Mouse (Mus musculus) megakaryocyte progenitor cell, adult 5-6 weeks (primary cell): ENCODE measurements around the gene C2cd4b. TPM values are rescaled to one million over a fixed set of nuclear protein-coding genes. Genes with fewer than 3 reads are reported as not detected.
A peak's percentile ranks its signal among the peaks of the same experiment; 100 is the strongest.

Experiments used
- ATAC-seq: replicated peaks from 2 replicates; pipeline ENCODE4 v1.8.0; 2016; ENCODE audit warnings: mild to moderate bottlenecking, moderate TSS enrichment, inconsistent platforms; ENCODE audit not compliant: poor library complexity
- total RNA-seq, 2 experiments: library from RNA; stranded (forward) in 1 of 2; stranded (reverse) in 1 of 2; fragments of 157-497, 149-512 nt in 1 of 2; fragments of 200-1000 nt in 1 of 2; gene quantifications; 2 replicates each; pipeline versions ENCODE4 v1.2.3 to v1.2.4; 2015 to 2017

C2cd4b gene
- total RNA-seq (2015) = not detected in 2 replicates
- not detected in 2 replicates for total RNA-seq (2017)

GRCm38 (mm10) chr9:67759163-67759955 lies at the start of gene C2cd4b:
TSS of gene C2cd4b (plus strand) at chr9:67759437.
- ATAC-seq = no peak

GRCm38 (mm10) chr9:67711051-67711877 lies 48.0 kb upstream of the C2cd4b start:
- ATAC-seq = peak; percentile 65

DNA sequence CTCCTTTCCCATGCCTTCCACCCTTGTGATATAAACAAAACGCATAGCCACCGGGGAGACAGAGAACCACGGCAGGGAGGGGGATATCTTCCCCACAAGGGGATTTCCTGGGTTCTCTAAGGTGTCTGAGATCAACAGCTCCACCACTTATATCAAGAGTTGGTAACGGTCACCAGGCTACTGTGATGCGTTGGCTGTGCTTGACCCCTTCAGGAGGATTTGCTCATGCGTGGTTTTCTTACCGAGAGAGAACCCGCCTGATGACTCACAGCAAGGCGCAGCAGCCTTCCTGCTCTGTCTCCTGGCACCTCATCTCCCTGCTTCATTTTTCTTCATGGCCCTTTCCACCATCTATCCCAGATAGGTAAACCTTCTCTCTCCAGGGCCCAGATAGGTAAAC lies 47.1 kb upstream of the C2cd4b start:
- no peak for ATAC-seq

DNA sequence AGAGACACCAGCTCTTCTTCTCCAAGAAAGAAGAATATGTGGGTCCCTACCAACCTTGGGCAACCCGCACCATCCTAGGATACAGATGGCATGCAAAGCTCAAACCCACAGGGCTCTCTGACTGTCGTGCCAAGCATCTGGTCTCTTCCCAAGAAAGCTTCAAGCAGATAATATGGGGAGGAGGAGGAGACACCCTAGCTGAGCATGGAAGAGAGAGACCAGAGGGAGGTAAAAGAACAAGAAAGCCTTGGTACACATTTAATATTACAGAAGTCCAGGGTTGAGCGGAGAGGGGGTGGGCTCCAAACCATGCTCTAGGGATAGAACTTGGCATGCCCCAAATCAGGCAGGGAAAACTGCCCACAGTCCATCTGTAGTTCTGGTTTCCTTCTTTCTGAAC lies 42.2 kb upstream of the C2cd4b start:
- no peak for ATAC-seq

- ATAC-seq = no peak
Observed at GRCm38 (mm10) chr9:67718596-67718995, 40.6 kb upstream of the C2cd4b start.

- ATAC-seq = no peak
Observed at GRCm38 (mm10) chr9:67720150-67720549, 39.1 kb upstream of the C2cd4b start.

- ATAC-seq = peak; percentile 75
Observed at GRCm38 (mm10) chr9:67722378-67722777, 36.9 kb upstream of the C2cd4b start.

DNA sequence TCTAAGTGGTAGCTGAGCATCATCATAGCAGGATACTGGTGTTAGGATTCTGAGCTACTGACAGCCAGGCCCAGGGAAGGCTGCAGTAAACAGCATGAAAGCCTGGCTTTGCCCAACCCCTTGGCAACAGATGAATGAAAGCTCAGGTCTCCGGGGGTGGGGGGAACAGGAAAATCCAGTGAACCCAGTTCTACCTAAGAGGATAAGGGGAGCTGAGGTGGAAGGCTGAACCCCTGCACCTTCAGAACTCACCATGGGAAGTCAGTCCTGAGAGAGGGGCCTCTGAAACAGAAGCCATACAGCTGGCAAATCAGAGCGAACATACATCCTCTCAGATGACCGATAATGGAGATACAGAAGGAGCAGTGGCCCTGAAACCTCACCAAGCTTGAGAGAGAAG lies 34.0 kb upstream of the C2cd4b start:
- no peak for ATAC-seq

DNA sequence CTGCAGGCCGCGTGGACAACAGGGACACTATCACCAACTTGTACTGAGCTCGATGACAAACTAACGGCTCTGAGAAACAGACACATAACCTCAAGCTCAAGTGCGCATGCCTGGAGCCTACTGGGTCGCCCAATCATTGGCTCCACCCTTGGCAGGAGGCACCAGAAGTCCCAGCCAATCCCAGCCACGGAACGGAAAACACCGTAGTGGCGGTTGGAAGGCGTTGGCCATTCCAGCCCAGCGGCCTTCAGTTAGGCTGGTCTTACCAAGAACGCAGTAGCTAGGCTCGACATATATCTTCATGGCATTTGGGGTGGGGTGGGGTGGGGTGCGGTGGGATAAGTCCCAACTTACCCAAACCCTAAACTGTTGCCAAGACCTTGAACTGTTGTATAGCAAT lies 25.5 kb upstream of the C2cd4b start:
- no peak for ATAC-seq

DNA sequence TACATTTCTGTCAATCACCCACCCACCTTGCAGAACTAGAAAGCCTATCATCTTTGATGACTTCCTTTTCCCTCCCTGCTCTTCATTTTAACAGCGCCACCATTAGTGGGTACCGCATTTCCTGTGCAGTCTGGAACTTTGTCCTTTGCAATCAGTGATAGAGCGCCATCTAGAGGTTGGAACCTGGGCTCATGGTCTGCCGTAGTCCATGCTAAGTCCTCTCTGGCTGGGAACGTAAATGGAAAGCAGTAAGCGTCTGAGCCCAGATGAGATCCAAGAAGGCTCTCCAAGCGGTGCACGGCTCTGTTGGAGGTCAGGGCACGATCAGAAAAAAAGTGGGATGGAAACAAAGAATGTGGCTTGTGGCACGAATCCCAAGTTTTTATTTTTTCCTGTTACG lies 23.8 kb upstream of the C2cd4b start:
- peak; percentile 63; the same call in 1 of the 2 replicates for ATAC-seq

DNA sequence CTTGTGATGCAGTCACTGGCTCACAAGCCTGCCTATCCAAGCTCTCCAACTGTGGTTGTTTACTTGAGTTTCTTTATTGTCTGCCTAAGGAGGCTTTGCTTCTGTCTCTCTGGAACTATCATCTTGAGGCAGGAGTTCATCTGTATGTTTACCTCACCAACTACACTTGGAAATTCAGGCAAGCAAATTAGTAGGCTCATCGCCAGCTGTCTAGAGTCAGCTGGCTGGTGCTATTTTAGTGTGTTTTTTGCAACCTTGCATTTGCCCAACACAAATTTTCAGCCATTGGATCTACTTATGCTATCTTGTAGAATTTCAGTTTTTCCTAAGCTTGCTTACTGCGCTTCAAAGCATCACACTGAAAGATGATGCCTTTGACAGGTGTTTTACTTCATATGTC lies 18.0 kb upstream of the C2cd4b start:
- no peak for ATAC-seq

DNA sequence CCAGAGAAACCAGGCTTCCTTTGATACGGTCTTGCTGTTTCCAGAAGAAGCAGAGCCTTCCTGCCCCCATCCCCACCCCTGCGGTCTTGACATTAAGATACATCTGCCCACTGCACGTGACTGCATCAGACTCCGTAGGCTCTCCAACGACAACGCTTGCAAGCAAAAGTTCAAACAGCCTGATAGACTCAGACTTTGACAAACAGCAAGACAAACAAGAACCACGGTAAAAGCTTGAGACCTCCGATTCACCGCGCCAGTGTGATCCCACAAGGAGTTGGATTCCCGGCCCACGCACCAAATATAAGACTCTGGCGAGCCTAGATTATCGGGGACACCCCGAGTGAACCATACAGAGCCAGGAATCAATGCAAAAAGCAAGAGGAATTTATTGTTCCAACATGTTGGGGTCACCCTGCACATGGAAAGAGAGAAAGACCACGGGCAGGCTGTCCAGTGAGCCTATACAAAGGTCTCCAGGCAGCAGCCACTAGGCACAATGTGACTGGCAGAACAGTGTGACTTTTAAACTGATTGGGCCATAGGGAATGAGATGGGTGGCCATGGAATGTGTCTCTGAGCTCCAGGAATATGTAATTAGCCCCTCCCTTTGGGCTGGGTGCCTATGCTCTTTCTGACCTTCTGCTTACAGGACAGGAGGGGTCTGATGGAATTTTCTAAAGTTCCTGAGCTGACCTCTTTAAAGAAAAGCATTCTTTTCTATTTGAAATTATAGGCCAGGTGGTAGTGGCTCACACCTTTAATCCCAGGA lies 5.6 kb upstream of the C2cd4b start:
- ATAC-seq = no peak

DNA sequence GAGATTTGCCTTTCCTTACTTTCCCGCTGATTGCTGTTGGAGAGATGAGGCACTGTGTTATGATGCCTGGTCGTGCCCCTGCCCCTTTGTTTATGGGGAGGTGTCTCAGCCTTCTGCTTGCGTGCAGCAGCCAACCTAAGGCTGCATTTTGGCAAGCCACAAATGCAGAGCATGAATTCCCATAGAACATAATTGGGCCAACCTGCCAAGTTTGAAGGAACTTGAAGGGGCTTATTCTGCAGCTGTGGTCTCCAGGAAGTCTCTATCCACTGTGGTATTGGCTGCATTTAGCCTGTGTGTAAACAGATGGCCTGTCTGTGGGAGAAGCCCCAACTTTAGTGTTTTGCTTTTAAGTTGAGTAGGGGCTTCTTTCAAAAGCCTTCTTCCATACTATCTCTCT lies 4.5 kb upstream of the C2cd4b start:
- ATAC-seq = no peak

GRCm38 (mm10) chr9:67758686-67759085 lies 551 bp upstream of the C2cd4b start:
- peak; percentile 66 for ATAC-seq

DNA sequence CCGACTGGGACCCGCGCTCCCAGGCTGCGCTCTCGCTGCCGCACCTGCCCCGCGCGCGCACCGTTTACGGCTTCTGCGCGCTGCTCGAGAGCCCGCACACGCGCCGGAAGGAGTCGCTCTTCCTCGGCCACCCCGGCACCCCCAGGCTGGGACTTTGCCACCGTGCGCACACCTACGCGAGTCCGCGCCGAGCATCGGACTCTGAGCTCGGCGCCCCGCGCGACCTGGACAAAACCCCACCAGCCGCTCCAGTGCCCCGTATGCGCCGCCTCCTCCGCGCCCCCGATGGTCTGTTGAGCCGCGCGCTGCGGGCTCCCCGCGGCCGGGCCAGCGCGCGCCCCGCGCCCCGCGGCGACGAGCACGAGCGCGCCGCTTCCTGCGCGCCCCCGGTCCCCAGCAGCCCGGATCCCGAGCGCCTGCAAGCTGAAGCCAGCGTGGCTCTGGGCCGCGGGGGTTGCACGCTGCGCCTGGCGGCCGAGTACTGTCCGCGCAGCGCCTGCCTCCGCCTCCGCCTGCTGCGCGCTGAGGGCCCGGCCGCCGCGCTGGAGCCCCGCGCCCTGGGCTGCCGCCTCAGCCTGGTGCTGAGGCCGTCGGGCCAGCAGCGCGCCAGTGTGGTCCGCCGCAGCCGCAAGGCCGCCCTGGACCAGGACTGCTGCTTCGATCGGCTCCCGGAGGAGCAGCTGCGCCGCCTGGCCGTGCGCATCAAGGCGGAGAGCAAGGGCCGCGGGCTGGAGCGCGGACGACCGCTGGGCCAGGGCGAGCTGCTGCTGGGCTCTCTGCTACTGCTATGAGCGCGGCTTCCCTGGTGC lies 923 bp downstream of the C2cd4b start:
- ATAC-seq = peak; percentile 44; the same call in 1 of the 2 replicates

DNA sequence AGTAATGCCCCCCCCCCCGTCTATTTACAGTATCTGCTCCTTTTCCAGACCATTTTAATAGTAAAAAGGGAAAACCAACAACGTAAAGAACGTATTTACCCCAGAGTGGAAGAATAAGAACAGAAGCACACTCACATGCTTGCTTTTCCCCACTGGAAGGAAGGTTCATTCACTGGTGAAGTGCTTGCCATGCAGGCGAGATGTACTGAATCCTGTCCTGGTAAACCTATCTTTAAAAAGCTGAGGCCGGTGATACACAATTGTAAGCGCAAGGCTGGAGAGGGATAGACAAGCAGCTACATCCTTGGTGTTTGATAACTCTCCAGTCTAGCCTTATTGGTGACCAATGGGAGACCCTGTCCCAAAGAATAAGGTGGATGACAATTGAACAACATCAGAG lies 1.8 kb downstream of the C2cd4b start:
- no peak for ATAC-seq

DNA sequence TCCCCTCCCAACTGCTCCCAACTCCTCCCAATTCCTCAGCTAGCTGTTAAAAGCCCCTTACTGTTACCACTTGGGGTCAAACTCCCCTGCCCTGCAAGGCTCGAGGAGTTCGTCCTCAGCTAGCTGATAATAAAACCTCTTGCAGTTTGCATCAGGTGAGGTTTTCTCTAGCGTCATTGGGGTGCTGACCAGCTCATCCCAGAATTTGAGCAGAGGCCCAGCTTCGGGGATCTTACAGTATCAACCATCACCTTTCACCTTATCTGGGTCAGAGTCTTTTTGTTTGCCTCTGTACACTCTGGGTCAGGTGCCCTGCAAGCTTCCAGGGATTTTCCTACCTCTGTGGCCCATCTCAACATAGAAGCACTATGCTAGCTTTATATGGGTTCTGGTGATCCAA lies 4.1 kb downstream of the C2cd4b start:
- ATAC-seq = no peak

DNA sequence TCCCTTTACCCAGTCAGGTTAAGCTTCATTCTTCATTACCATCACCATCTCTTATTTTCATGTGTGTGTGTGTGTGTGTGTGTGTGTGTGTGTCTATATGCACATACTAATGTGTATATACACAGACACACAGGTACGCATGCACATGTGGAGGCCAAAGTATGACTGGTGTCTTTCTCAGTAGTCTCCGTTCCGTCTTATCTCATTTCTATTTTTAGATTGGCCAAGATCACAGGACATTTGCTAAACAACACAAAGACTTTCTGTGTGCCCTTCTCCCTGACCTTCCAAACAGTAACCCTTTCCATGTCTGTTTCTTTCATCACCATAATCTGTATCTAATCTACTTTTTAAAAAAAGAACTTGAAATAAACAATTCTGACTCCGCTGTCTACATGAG lies 7.2 kb downstream of the C2cd4b start:
- ATAC-seq = no peak

- ATAC-seq = no peak
Observed at GRCm38 (mm10) chr9:67766948-67767347, 7.7 kb downstream of the C2cd4b start.

GRCm38 (mm10) chr9:67768843-67769242 lies 9.6 kb downstream of the C2cd4b start:
- ATAC-seq = no peak
